Mouse (Mus musculus) embryonic facial prominence, embryonic 14.5 days (tissue): Measurements from ENCODE around the gene Ldah. TPM values are rescaled to one million over a fixed set of nuclear protein-coding genes. Genes with fewer than 3 reads are reported as not detected.

Source experiments
- ATAC-seq: fragments of 200-750 bp; cut with Nextera tagmentation; 2 replicates; pipeline ENCODE4 v1.8.0; 2017; ENCODE audit warnings: low read depth, moderate number of reproducible peaks, moderate TSS enrichment
- DNase-seq: peaks from one replicate; pipeline ENCODE4 v3.0.0-alpha.2; 2015; ENCODE audit warnings: low spot score
- H3K27ac ChIP-seq: fragments of 300-500 bp; sonication (generic); replicated peaks from 2 replicates; pipeline ENCODE4 v1.5.1; 2014; ENCODE audit warnings: low read depth, mild to moderate bottlenecking, low read length, moderate library complexity
- H3K27me3 ChIP-seq: fragments of 300-500 bp; sonication (generic); replicated peaks from 2 replicates; pipeline ENCODE4 v1.6.1; 2014; ENCODE audit warnings: low read length; ENCODE audit not compliant: control insufficient read depth, insufficient read depth
- H3K36me3 ChIP-seq: fragments of 300-500 bp; sonication (generic); 2 replicates; pipeline ENCODE4 v1.6.1; 2014; ENCODE audit warnings: low read length, mixed read lengths; ENCODE audit not compliant: control insufficient read depth, insufficient read depth
- H3K4me1 ChIP-seq: fragments of 300-500 bp; sonication (generic); 2 replicates; pipeline ENCODE4 v1.6.1; 2014; ENCODE audit warnings: antibody characterized with exemption, low read length; ENCODE audit not compliant: control insufficient read depth, insufficient read depth
- H3K4me2 ChIP-seq: fragments of 300-500 bp; sonication (generic); 2 replicates; pipeline ENCODE4 v1.6.1; 2014; ENCODE audit warnings: low read depth, mild to moderate bottlenecking, low read length, moderate library complexity, mixed read lengths
- H3K4me3 ChIP-seq: fragments of 300-500 bp; sonication (generic); 2 replicates; pipeline ENCODE4 v1.5.1; 2014; ENCODE audit warnings: low read depth, mild to moderate bottlenecking, low read length
- H3K9ac ChIP-seq: fragments of 300-500 bp; sonication (generic); 2 replicates; pipeline ENCODE4 v1.6.1; 2014; ENCODE audit warnings: low read depth, mild to moderate bottlenecking, low read length, moderate library complexity, mixed read lengths
- H3K9me3 ChIP-seq: fragments of 300-500 bp; sonication (generic); 2 replicates; pipeline ENCODE4 v1.6.1; 2016; ENCODE audit warnings: low read length; ENCODE audit not compliant: control insufficient read depth
- WGBS: fragments of 180-500 bp; shearing (Covaris S2); extraction: QIAGEN DNeasy Blood & Tissue Kit; methylation state at CpG from one replicate; pipeline ENCODE4 v1.1.7; 2014; 5-methylcytosine and 5-hydroxymethylcytosine counted together
- polyA plus RNA-seq: library from polyadenylated mRNA; unstranded; fragments of >200 nt; fragmentation: Nextera tagmentation; extraction: Ambion mirVana; gene quantifications from 2 replicates; pipeline ENCODE4 v1.2.1, GENCODE M21; 2014

Ldah gene
- polyA plus RNA-seq, 1 experiment from 2014 or later: 41.7 TPM

GRCm38 (mm10) chr12:8291157-8291853 lies 83.4 kb downstream of the Ldah start:
- ATAC-seq (no peak), DNase-seq (no peak)

GRCm38 (mm10) chr12:8295307-8295913 lies 87.5 kb downstream of the Ldah start:
- Histone ChIP-seq H3K36me3 (no peaks in the 10 kb centered on the region), H3K4me1 (peaks cover 16% of the 10 kb centered on the region), H3K9ac (no peak overlapping the region), H3K27me3 (peaks cover 64% of the 10 kb centered on the region), H3K27ac (no peak overlapping the region), H3K9me3 (no peaks in the 10 kb centered on the region), H3K4me2 (no peak overlapping the region), H3K4me3 (no peak overlapping the region)
- ATAC-seq (peak; percentile 11; the same call in 1 of the 2 replicates), DNase-seq (no peak)
- WGBS: 44% methylated on average over 6 of the region's 6 CpGs

More at GRCm38 (mm10) chr12:8291157-8291853, 83.4 kb downstream of the Ldah start:
- Histone ChIP-seq H3K27me3 (peaks cover 22% of the 10 kb centered on the region), H3K9me3 (no peaks in the 10 kb centered on the region), H3K4me1 (peaks cover 5% of the 10 kb centered on the region; the same call in 1 of the 2 replicates), H3K4me2 (no peak overlapping the region), H3K9ac (no peak overlapping the region), H3K4me3 (no peak overlapping the region), H3K27ac (no peak overlapping the region), H3K36me3 (no peaks in the 10 kb centered on the region)
- WGBS: 54% methylated on average over 15 of the region's 15 CpGs

DNA sequence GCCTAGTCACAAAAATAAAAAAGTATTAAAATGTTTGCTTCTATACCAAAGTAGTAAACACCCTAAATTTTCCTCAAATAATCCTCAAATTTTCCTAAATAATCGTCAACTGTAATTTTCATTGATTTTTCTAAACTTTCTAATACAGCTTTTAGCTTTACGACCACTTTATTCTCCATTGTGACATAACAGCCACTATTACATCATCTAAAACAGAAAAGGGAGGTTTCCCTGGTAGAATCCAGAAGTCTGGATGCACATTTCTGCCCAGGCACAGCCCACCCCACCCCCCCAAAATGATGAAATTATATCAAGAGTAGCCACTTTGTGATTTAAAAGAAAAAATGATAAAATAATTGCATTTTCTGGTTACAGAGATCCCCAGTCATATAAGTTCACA lies 88.2 kb downstream of the Ldah start:
- DNase-seq (no peak), ATAC-seq (no peak)
- WGBS: 86% methylated on average over 2 of the region's 2 CpGs
- peaks cover 16% of the 10 kb centered on the region for H3K4me1 ChIP-seq
- no peaks in the 10 kb centered on the region for H3K36me3 ChIP-seq
- H3K27me3 ChIP-seq: peaks cover 71% of the 10 kb centered on the region
- H3K27ac ChIP-seq: no peak overlapping the region
- H3K4me2 ChIP-seq: no peak overlapping the region
- no peaks in the 10 kb centered on the region for H3K9me3 ChIP-seq
- H3K9ac ChIP-seq: no peak overlapping the region
- H3K4me3 ChIP-seq: no peak overlapping the region

DNA sequence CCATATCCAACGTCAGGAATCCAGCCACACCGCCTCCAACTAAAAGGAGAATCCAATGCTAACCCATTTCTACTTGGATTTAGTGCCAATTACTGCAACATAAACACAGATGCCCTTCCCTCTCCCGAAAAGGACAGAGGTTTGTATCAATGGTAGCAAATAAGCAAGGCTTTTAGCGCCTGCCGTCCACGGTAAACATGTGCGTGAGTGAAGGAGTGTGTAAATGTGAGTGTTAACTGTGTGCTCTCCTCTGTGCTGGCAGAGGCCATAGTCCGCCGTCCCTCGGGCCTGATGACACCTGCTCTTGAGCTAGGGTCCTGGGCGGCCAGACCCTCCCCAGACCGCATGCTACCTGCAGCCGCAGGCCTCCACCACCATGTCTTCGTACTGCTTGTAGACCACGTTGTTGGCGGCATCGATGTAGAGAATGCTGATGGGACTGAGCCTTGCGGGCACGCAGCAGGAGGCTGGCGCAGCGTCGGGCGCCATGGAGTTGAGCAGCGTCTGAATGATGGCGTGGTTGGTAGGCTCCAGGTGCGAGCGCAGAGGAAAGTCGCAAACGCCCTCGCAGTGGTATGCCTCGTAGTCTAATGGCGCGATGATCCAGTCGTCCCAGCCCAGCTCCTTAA lies 89.8 kb downstream of the Ldah start:
- Histone ChIP-seq H3K9me3 (no peaks in the 10 kb centered on the region), H3K4me1 (peaks cover 16% of the 10 kb centered on the region), H3K36me3 (no peaks in the 10 kb centered on the region), H3K4me3 (peak overlapping the region; percentile 54), H3K4me2 (peak overlapping the region; percentile 78), H3K27ac (no peak overlapping the region), H3K9ac (peak overlapping the region; percentile 51; the same call in 1 of the 2 replicates), H3K27me3 (peaks cover 86% of the 10 kb centered on the region)
- ATAC-seq: no peak
- no peak for DNase-seq
- 12% methylated on average over 26 of the region's 34 CpGs for WGBS

DNA sequence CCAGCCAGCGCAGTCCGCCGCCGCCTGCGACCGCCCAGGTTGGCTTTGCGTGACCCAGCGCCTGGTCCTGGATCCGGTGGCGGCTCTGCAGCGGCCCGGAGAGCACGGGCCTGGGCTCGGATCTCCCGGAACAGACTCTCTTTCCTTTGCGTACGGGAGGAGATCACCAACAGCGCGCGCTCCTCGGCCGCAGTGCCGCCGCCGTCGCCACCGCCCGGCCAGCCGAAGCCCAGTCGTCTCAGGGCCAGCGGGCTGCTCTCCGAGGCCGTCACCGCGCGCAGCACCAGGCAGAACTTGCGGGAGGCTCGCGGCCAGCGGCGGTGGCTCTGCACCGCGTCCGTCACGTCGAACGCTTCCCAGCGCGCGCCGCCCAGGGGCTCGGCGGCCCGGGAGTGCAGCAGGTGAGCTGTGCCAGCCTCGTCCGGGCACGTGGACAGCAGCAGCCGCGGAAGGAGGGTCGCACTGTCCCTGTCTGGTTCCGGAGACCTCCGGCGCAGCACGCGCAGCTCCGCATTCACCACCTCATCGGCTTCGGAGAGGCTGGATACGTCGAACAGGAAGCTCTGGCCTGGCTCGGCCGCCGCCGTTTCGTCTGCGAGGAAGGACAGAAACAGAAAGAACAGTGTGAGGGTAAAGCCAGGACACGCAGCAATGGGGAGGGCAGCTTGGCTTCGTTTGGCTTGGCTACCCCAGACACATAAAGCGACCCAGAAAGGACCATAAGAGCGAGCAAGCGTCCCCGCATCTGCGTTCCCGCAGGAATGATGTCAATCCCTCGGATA lies 90.6 kb downstream of the Ldah start:
- Histone ChIP-seq H3K9me3 (no peaks in the 10 kb centered on the region), H3K9ac (peak overlapping the region; percentile 51; the same call in 1 of the 2 replicates), H3K27me3 (peaks cover 95% of the 10 kb centered on the region), H3K36me3 (no peaks in the 10 kb centered on the region), H3K4me2 (peak overlapping the region; percentile 78), H3K4me3 (peak overlapping the region; percentile 54), H3K4me1 (peaks cover 16% of the 10 kb centered on the region), H3K27ac (no peak overlapping the region)
- ATAC-seq (no peak), DNase-seq (no peak)
- WGBS: 3% methylated on average over 62 of the region's 85 CpGs

- H3K36me3 ChIP-seq: no peaks in the 10 kb centered on the region
- H3K4me3 ChIP-seq: peak overlapping the region; percentile 54
- ATAC-seq (no peak), DNase-seq (no peak)
- no peak overlapping the region for H3K27ac ChIP-seq
- H3K4me2 ChIP-seq: peak overlapping the region; percentile 78
- H3K9ac ChIP-seq: peak overlapping the region; percentile 15; the same call in 1 of the 2 replicates
- 5% methylated on average over 34 of the region's 34 CpGs for WGBS
- peaks cover 16% of the 10 kb centered on the region for H3K4me1 ChIP-seq
- H3K27me3 ChIP-seq: peaks cover 97% of the 10 kb centered on the region
- H3K9me3 ChIP-seq: no peaks in the 10 kb centered on the region
Observed at GRCm38 (mm10) chr12:8299143-8300110, 91.5 kb downstream of the Ldah start.

GRCm38 (mm10) chr12:8300111-8300480 lies 92.2 kb downstream of the Ldah start:
- Histone ChIP-seq H3K9ac (peak overlapping the region; percentile 15; the same call in 1 of the 2 replicates), H3K4me2 (peak overlapping the region; percentile 78; the same call in 1 of the 2 replicates), H3K4me3 (peak overlapping the region; percentile 54), H3K36me3 (no peaks in the 10 kb centered on the region), H3K27me3 (peaks cover 96% of the 10 kb centered on the region), H3K4me1 (peaks cover 16% of the 10 kb centered on the region), H3K9me3 (no peaks in the 10 kb centered on the region), H3K27ac (no peak overlapping the region)
- no peak for DNase-seq
- no peak for ATAC-seq
- 24% methylated on average over 10 of the region's 10 CpGs for WGBS
